ENCODE assay signal across 24 mouse cellular contexts in genomic region chr16:37948365-37948764, GRCm38 (mm10). TPM values are rescaled to one million over a fixed set of nuclear protein-coding genes. Genes with fewer than 3 reads are reported as not detected.
"Had no signal": no experiment of that assay in that cellular context is flagged by ENCODE, and none has a peak within 500 bp of the region (broad histone marks: within the 10 kb centered on the region; RNA-seq: fewer than 3 reads in every experiment).

No protein-coding gene starts in this region.

- H3K36me3 ChIP-seq: limb, embryonic 10.5 days; limb, embryonic 13.5 days; liver, embryonic 12.5 days; liver, embryonic 15.5 days; midbrain, embryonic 12.5 days; neural tube, embryonic 13.5 days; stomach, embryonic 15.5 days had no signal

- H3K4me2 ChIP-seq: limb, embryonic 13.5 days; liver, embryonic 12.5 days; liver, embryonic 15.5 days; midbrain, embryonic 12.5 days; neural tube, embryonic 13.5 days; stomach, embryonic 15.5 days had no signal

- H3K4me1 ChIP-seq: liver, embryonic 12.5 days; liver, embryonic 15.5 days; stomach, embryonic 15.5 days had no signal

- H3K9me3 ChIP-seq: limb, embryonic 10.5 days; limb, embryonic 13.5 days; liver, embryonic 12.5 days; liver, embryonic 15.5 days; midbrain, embryonic 12.5 days; neural tube, embryonic 13.5 days; stomach, embryonic 15.5 days had no signal

- H3K27ac ChIP-seq: kidney, postnatal 0 days; layer of hippocampus, adult 2 months; limb, embryonic 10.5 days; limb, embryonic 13.5 days; liver, embryonic 12.5 days; liver, embryonic 15.5 days; midbrain, embryonic 12.5 days; neural tube, embryonic 13.5 days; stomach, embryonic 15.5 days had no signal

- H3K9ac ChIP-seq: limb, embryonic 13.5 days; liver, embryonic 12.5 days; liver, embryonic 15.5 days; midbrain, embryonic 12.5 days; neural tube, embryonic 13.5 days; stomach, embryonic 15.5 days had no signal

- H3K27me3 ChIP-seq: limb, embryonic 13.5 days; liver, embryonic 12.5 days; liver, embryonic 15.5 days; midbrain, embryonic 12.5 days; neural tube, embryonic 13.5 days; stomach, embryonic 15.5 days had no signal

- ATAC-seq: liver, embryonic 12.5 days; midbrain, embryonic 16.5 days had no signal

- H3K4me3 ChIP-seq: layer of hippocampus, adult 2 months; limb, embryonic 10.5 days; limb, embryonic 13.5 days; liver, embryonic 12.5 days; liver, embryonic 15.5 days; midbrain, embryonic 12.5 days; myocyte; neural tube, embryonic 13.5 days; stomach, embryonic 15.5 days had no signal

- DNase-seq: kidney, adult 2 months; kidney, postnatal 25 days; layer of hippocampus, adult 9-11 months; liver; lung, adult 18-20 months; lung, postnatal 10 days; lung, postnatal 4 days; retina, postnatal 1 day; right cerebral cortex, postnatal 25 days; spleen, adult 18-20 months; thymus, adult 2 months; thymus, postnatal 14 days; thymus, postnatal 4 days had no signal

RNA-seq across cellular contexts. Expression of gene Gpr156, which starts 32.1 kb away (rescaled TPM):
- polyA plus RNA-seq: kidney, adult 2 months; liver, embryonic 12.5 days; liver, embryonic 15.5 days had no signal
